Mouse (Mus musculus) brain, embryonic 14.5 days (tissue): Measurements from ENCODE around the gene Cracr2a. TPM values are rescaled to one million over a fixed set of nuclear protein-coding genes. Genes with fewer than 3 reads are reported as not detected.

Experiments
- DNase-seq: peaks from one replicate; pipeline ENCODE4 v3.0.0-alpha.2; 2011; ENCODE audit warnings: low read depth
- CTCF ChIP-seq: fragments of 200-500 bp; IDR thresholded peaks from 2 replicates; pipeline ENCODE4 v1.5.1; 2012; ENCODE audit warnings: inconsistent platforms, mild to moderate bottlenecking, moderate library complexity, borderline replicate concordance; ENCODE audit not compliant: insufficient read depth, insufficient read length; ENCODE audit errors: extremely low read depth
- POLR2A ChIP-seq: fragments of 200-500 bp; IDR thresholded peaks from 2 replicates; pipeline ENCODE4 v1.6.1; 2012; ENCODE audit warnings: mild to moderate bottlenecking, inconsistent platforms, borderline replicate concordance; ENCODE audit not compliant: poor library complexity, insufficient read depth, insufficient read length, severe bottlenecking; ENCODE audit errors: extremely low read depth
- polyA plus RNA-seq: library from polyadenylated mRNA; depleted of rRNA; stranded (reverse); fragments of >200 nt; gene quantifications from 2 replicates; pipeline ENCODE4 v1.2.3, GENCODE M21; 2012

Cracr2a gene
- polyA plus RNA-seq, 1 experiment, result 0.29 TPM

- no peak for TF ChIP-seq CTCF
- no peak for TF ChIP-seq POLR2A
- DNase-seq, result no peak
These were observed 48.5 kb downstream of the Cracr2a start for GRCm38 (mm10) chr6:127609673-127610072.

DNA sequence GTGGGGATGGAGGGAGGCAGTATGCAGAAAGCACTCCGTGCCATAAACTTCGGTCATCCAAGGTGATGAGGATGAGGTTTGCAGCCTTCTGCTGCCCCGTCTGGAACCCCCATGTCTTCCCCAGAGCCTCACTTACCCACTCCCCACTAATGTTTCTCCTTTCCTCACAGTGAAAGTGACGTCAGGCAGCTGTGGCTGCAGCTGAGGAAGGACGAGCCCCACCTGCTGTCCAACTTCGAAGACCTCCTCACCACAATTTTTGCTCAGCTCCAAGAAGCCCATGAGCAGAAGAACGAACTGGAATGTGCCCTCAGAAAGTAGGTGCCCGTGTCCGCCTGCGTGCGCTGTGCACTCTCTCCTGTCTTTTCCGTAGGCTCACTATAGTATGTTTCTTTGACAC, 50.1 kb downstream of the Cracr2a start:
- no peak for TF ChIP-seq POLR2A
- no peak for TF ChIP-seq CTCF
- no peak for DNase-seq

DNA sequence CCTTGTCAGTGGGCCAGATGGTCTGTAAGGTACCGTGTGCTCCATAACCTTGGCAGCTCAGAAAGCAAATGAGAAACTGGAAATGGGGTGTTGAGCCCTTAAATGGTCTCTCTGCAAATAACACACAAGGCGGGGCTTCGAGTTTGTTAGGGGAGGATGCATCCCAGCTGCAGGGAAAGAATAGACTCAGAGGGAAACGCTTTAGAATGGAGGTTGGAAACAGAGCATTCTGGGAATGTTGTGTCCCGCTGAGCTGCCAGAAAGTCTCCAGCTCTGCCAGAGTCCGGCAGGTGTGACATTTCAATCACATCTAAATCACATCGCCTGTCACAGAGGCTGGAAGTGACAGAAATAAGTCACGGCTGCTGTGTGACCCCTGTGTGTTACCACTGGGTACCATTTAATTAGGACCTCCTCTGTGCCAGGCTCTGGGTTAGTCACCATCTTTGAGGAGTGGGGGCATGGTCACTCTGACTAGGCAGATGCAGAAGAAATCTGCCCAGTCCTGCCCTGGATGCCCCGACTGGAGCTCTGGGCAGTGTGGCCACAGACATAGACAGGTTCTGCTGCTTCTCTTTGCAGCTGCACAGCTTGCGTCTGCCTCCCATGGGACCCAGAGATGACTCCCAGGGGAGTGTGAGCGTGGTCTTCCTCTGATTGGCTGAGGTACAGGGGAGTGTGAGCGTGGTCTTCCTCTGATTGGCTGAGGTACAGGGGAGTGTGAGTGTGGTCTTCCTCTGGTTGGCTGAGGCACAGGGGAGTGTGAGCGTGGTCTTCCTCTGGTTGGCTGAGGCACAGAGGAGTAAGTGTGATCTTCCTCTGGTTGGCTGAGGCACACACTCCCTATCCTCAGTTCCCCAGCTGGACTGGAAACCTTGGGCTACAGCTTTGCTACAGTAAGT, 53.2 kb downstream of the Cracr2a start:
- DNase-seq, result peak; percentile 70
- TF ChIP-seq CTCF (no peak), POLR2A (no peak)

DNA sequence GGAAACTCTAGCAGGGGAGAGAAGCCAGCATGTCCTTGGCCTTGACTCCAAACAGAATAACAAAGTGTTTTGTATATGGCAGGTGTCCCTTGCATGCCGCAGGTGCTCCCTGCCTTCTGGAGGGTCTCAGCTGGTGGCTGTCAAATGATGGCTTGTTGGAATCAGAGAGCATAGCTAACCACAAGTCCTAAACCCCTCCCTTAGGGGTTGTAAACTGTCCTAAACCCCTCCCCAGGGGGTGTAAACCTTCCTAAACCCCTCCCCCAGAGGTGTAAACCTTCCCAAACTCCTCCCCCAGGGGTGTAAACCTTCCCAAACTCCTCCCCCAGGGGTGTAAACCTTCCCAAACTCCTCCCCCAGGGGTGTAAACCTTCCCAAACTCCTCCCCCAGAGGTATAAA, 55.5 kb downstream of the Cracr2a start:
- DNase-seq, result no peak
- TF ChIP-seq POLR2A (no peak), CTCF (no peak)

DNA sequence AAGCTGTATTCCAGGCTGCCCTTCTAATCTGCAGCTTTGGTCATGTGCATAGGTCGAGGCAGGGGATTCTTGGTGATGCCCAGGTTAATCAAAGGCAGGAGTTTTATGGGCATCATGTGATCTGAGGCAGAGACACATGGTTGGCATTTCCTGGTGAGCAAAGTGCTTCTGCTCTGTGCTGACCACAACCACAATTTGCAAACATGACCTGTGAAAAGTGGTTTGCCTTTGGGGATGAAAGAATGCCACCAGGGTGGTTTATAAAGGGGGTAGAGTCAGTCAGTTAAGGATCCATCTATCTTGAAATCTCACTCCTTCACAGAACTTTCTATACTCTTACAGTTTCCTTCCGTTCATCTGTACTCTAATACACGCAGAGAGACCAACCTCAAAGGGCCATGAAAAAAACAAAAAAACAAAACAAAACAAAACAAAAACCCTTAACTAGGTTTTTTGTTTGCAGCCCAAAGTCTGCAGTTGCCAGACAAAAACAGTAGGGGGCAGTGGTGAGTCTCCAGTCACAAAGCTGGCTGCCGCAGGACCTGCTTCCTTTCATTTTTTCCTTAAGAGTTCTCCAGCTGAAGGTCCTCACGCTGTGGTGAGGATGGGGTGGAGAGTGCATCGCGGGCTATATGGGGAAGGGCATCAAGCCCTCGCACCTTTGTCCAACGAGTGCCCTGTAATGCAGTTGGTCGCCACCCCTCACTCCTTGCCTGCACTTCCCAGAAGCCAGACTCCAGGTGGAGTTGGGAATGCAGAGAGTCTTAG, 56.3 kb downstream of the Cracr2a start:
- TF ChIP-seq POLR2A (no peak), CTCF (peak; percentile 86)
- DNase-seq, result peak; percentile 78

DNA sequence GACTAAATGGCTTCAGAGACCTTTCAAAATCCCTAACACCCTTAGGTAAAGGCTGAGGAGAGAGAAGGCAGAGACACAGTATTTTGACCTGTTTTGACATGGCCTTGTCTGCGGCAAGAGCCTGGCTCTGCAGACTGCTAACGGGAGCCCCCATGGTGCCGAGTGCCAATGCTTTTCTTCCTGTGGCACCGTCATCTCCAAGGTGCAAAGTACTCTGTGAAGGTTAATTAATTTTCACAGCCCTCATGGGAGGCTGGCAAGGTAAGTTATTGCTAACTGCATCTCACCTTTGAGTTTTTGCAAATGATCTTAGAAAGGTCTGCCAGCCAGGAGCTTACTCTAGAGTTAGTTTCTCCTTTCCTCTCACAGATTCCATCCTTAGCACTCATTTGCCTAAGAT, 57.5 kb downstream of the Cracr2a start:
- DNase-seq, result no peak
- TF ChIP-seq POLR2A (no peak), CTCF (no peak)

- DNase-seq, result peak; percentile 80
- TF ChIP-seq CTCF, result peak; percentile 70; the same call in 1 of the 2 replicates
- TF ChIP-seq POLR2A, result no peak
These were observed 64.0 kb downstream of the Cracr2a start for GRCm38 (mm10) chr6:127625135-127625534.

- TF ChIP-seq CTCF (no peak), POLR2A (no peak)
- DNase-seq, result peak; percentile 94
These were observed 66.3 kb downstream of the Cracr2a start for GRCm38 (mm10) chr6:127627453-127627852.

DNA sequence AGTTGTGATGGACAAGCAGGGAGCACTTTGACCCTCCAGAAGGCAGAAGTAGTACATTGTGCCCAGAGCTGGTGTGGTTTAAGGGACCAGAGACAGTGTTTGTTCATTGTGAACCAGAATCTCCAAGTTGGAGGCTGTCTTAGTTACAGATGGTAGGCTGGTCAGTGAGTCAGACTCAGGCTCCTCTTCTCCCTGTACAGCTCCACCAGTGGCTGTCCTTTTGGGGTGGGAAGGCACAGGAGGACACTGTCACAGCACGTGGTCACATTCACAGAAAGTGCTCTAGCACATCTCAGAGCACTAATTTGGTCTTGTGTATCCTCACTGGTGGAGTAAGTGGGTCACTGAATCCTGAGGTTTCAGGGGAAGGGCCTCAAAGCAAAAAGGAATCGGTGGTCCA, 68.1 kb downstream of the Cracr2a start:
- TF ChIP-seq CTCF (no peak), POLR2A (no peak)

DNA sequence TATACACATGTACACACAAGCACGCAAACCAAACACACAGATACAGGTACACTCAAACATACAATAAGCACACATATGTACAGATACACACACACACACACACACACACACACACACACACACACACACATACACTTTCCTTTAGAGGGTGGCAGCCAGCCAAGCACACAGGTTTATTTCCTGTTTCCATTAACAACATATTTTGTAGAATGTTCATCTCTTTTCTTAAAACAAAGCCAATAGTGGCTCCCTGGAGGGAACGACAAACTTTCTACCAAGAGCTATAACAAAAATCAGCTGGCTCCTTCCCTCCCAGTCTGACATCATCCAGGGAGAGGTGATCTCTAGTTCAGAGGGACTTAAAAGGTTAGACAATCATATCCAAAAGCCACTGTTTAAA, 73.7 kb downstream of the Cracr2a start:
- no peak for DNase-seq
- TF ChIP-seq CTCF (no peak), POLR2A (no peak)

More for the DNA sequence above, 68.1 kb downstream of the Cracr2a start:
- no peak for DNase-seq

DNA sequence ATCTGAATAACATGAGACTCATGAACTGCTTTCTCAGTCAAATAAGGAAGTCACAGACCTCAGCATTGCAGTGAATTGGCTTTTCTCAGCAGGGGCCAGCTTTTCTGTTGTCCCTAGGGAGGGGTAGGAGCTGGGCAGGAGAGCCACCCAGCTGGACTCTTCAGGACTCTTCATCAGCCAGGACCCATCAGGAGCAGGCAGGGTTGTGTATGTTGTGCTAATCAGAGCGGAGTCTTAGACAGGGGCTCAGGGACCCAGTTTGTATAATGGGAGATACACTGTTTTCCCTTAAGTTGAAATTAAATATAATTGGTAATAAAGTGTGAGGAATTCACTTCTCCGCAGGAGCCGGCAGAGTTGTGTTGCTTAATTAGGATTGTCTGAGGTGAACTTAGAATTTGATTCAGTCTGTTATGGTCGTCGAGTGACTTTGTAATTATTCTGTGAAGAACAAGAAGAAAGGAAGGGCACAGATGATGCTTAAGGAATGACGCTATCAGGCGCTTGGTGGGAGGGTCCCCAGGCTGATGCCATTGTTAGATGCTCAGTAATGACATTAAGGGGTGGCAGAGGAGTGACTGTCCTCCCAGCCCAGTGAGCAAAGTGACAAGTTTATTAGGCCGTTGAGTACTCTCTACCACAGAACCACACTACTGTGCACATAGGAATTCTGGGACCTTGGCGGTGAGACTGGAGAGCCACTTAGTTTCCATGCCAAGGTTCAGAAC, 74.5 kb downstream of the Cracr2a start:
- no peak for DNase-seq
- no peak for TF ChIP-seq CTCF
- TF ChIP-seq POLR2A, result no peak

DNA sequence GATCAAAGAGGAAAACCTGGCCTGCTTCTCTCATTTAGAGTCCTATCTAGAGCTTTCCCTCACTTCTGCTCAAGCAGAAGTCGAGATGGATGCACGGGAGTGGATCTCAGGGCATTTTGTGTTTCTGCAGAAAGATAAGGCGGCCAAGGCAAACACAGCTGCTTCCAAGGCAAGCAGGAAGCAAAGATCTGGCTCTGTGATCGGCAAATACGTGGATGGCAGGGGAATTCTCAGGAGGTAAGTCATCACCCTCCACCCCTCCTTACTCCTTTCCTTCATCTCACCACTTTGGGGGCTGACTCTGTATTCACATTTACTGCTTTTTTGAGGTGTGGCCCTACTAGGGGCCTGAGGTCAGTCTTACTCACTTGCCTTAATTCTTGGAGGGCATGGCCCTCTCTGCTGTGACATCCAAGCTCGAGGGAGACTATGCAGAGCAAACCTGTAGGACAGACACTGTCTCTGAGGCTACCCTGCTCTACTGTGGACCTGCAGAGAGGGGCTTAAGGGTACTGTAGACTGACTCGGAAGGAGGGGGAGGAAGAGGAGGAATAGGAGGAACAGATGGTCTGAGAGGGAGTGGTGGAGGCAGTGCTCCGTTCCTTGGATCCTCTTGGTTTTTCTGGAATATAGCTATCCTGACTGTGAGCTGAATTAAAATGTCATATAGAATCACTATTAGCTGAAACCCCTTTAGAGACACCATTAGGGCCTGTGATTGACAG, 80.1 kb downstream of the Cracr2a start:
- TF ChIP-seq POLR2A (no peak), CTCF (no peak)
- DNase-seq, result no peak
